In genomic region chr6:90451512-90451911, GRCm38 (mm10) we compare ENCODE assay signal across 19 mouse cellular contexts. TPM values are rescaled to one million over a fixed set of nuclear protein-coding genes. Genes with fewer than 3 reads are reported as not detected.
"Had no signal": no experiment of that assay in that cellular context is flagged by ENCODE, and none has a peak within 500 bp of the region (broad histone marks: within the 10 kb centered on the region; RNA-seq: fewer than 3 reads in every experiment).

No protein-coding gene starts in this region.

- H3K27ac ChIP-seq: heart, embryonic 13.5 days; heart, embryonic 15.5 days; hindbrain, embryonic 13.5 days; hindbrain, embryonic 15.5 days; limb, embryonic 13.5 days; limb, embryonic 15.5 days; liver, embryonic 12.5 days; liver, embryonic 14.5 days had no signal

- H3K27me3 ChIP-seq: hindbrain, embryonic 15.5 days; limb, embryonic 13.5 days; limb, embryonic 15.5 days; liver, embryonic 12.5 days had no signal

- H3K4me3 ChIP-seq: heart, adult 2 months; heart, embryonic 13.5 days; heart, embryonic 15.5 days; hindbrain, embryonic 13.5 days; hindbrain, embryonic 15.5 days; limb, embryonic 13.5 days; limb, embryonic 15.5 days; liver, embryonic 12.5 days had no signal

- H3K9me3 ChIP-seq: heart, embryonic 13.5 days; heart, embryonic 15.5 days; hindbrain, embryonic 13.5 days; hindbrain, embryonic 15.5 days; limb, embryonic 13.5 days; limb, embryonic 15.5 days; liver, embryonic 12.5 days had no signal

- H3K9ac ChIP-seq: forebrain, postnatal 0 days; heart, embryonic 13.5 days; heart, embryonic 15.5 days; hindbrain, embryonic 13.5 days; hindbrain, embryonic 15.5 days; limb, embryonic 13.5 days; limb, embryonic 15.5 days; liver, embryonic 12.5 days; liver, embryonic 14.5 days had no signal

- H3K36me3 ChIP-seq: heart, embryonic 13.5 days; heart, embryonic 15.5 days; hindbrain, embryonic 13.5 days; hindbrain, embryonic 15.5 days; limb, embryonic 13.5 days; limb, embryonic 15.5 days; liver, embryonic 12.5 days had no signal

- DNase-seq: forebrain, postnatal 0 days; gastrocnemius, postnatal 10 days; gastrocnemius, postnatal 25 days; heart, adult 11 months; heart, postnatal 14 days; layer of hippocampus, adult 9-11 months; layer of hippocampus, postnatal 36 days; left cerebral cortex, postnatal 4 days had no signal

- H3K4me1 ChIP-seq: limb, embryonic 13.5 days; liver, embryonic 12.5 days had no signal

RNA-seq across cellular contexts. Expression of gene Klf15, which starts 10.9 kb away (rescaled TPM):
- total RNA-seq: hematopoietic stem cell, adult 5-6 weeks had no signal

RNA-seq across cellular contexts. Expression of gene Cfap100, which starts 22.9 kb away (rescaled TPM):
- total RNA-seq: hematopoietic stem cell, adult 5-6 weeks had no signal
- polyA plus RNA-seq: heart, embryonic 11.5 days; liver, embryonic 12.5 days had no signal
